Mouse (Mus musculus) heart, embryonic 16.5 days (tissue): Measurements from ENCODE around the gene Trim47. TPM values are rescaled to one million over a fixed set of nuclear protein-coding genes. Genes with fewer than 3 reads are reported as not detected.
"Not testable (repeated sequence)": the region's sequence is repeated elsewhere in the genome, so short reads cannot be mapped to it uniquely, and the experiment has no call there.

ENCODE experiments used
- ATAC-seq: fragments of 200-750 bp; cut with Nextera tagmentation; replicated peaks from 2 replicates; pipeline ENCODE4 v1.8.0; 2017; ENCODE audit warnings: moderate number of reproducible peaks; ENCODE audit not compliant: insufficient read depth, low FRiP score; ENCODE audit errors: extremely low read depth
- H3K27ac ChIP-seq: fragments of 300-500 bp; sonication (generic); 2 replicates; pipeline ENCODE4 v1.5.1; 2014; ENCODE audit warnings: mild to moderate bottlenecking, low read length, control low read depth, moderate library complexity
- H3K27me3 ChIP-seq: fragments of 300-500 bp; sonication (generic); 2 replicates; pipeline ENCODE4 v1.6.1; 2014; ENCODE audit warnings: low read length, mixed read lengths; ENCODE audit not compliant: control insufficient read depth, insufficient read depth
- H3K36me3 ChIP-seq: fragments of 300-500 bp; sonication (generic); 2 replicates; pipeline ENCODE4 v1.6.1; 2014; ENCODE audit not compliant: control insufficient read depth, insufficient read depth
- H3K4me1 ChIP-seq: fragments of 300-500 bp; sonication (generic); 2 replicates; pipeline ENCODE4 v1.6.1; 2014; ENCODE audit warnings: low read length, mixed read lengths; ENCODE audit not compliant: control insufficient read depth, insufficient read depth
- H3K4me2 ChIP-seq: fragments of 300-500 bp; sonication (generic); 2 replicates; pipeline ENCODE4 v1.6.1; 2014; ENCODE audit warnings: low read depth, mild to moderate bottlenecking, control low read depth, low read length
- H3K4me3 ChIP-seq: fragments of 300-500 bp; sonication (generic); 2 replicates; pipeline ENCODE4 v1.5.1; 2014; ENCODE audit warnings: mild to moderate bottlenecking, control low read depth, low read length
- H3K9ac ChIP-seq: fragments of 300-500 bp; sonication (generic); 2 replicates; pipeline ENCODE4 v1.6.1; 2014; ENCODE audit warnings: low read length, control low read depth
- H3K9me3 ChIP-seq: fragments of 300-500 bp; sonication (generic); replicated peaks from 2 replicates; pipeline ENCODE4 v1.6.1; 2016; ENCODE audit warnings: low read length; ENCODE audit not compliant: control insufficient read depth
- WGBS: fragments of 180-500 bp; shearing (Covaris S2); extraction: QIAGEN DNeasy Blood & Tissue Kit; methylation state at CpG from one replicate; pipeline ENCODE4 v1.1.7; 2014; 5-methylcytosine and 5-hydroxymethylcytosine counted together
- polyA plus RNA-seq: library from polyadenylated mRNA; unstranded; fragments of >200 nt; fragmentation: Nextera tagmentation; extraction: Ambion mirVana; gene quantifications from 2 replicates; pipeline ENCODE4 v1.2.1, GENCODE M21; 2015

The Trim47 gene
- polyA plus RNA-seq, 1 experiment from 2014 or later: 79.8 TPM

- Histone ChIP-seq H3K27ac (peak overlapping the region; percentile 98), H3K4me1 (peaks cover 55% of the 10 kb centered on the region), H3K4me2 (no peak overlapping the region), H3K4me3 (no peak overlapping the region), H3K9ac (peak overlapping the region; percentile 36; the same call in 1 of the 2 replicates), H3K27me3 (no peaks in the 10 kb centered on the region), H3K36me3 (no peaks in the 10 kb centered on the region), H3K9me3 (peaks cover 4% of the 10 kb centered on the region)
- ATAC-seq: no peak
- 63% methylated on average over 14 of the region's 14 CpGs for WGBS
Observed at GRCm38 (mm10) chr11:116098711-116099460, 28.1 kb downstream of the Trim47 start.

GRCm38 (mm10) chr11:116096213-116097108, 30.5 kb downstream of the Trim47 start:
- no peak overlapping the region for H3K4me2 ChIP-seq
- H3K4me1 ChIP-seq: peaks cover 39% of the 10 kb centered on the region
- H3K27me3 ChIP-seq: no peaks in the 10 kb centered on the region
- H3K27ac ChIP-seq: no peak overlapping the region
- no peak overlapping the region for H3K9ac ChIP-seq
- peaks cover 4% of the 10 kb centered on the region for H3K9me3 ChIP-seq
- H3K4me3 ChIP-seq: no peak overlapping the region
- 80% methylated on average over 5 of the region's 5 CpGs for WGBS
- no peaks in the 10 kb centered on the region for H3K36me3 ChIP-seq
- ATAC-seq: no peak

DNA sequence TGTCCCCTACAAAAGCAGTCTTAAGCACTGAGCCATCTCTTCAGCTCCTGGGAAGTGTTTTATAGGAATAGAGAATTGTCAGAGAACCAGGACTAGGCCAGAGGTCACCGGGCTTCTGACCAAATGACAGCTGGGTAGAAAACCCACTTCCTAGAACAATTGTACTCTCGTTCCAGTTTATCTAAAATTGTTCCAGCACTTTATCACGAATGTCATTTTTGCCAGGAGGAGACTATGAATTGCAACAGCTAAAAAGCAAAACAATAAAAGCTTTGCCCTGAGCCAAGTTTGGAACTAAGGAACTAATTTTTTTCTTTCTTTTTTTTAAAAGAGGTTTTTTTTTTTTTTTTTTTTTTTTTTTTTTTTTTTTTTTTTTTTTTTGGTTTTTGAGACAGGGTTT, 31.4 kb downstream of the Trim47 start:
- Histone ChIP-seq H3K36me3 (no peaks in the 10 kb centered on the region), H3K9ac (no peak overlapping the region), H3K4me3 (no peak overlapping the region), H3K9me3 (peaks cover 4% of the 10 kb centered on the region), H3K4me1 (peaks cover 30% of the 10 kb centered on the region), H3K27me3 (no peaks in the 10 kb centered on the region), H3K4me2 (no peak overlapping the region), H3K27ac (peak overlapping the region; percentile 58)
- 46% methylated on average over 3 of the region's 3 CpGs for WGBS
- ATAC-seq: no peak

GRCm38 (mm10) chr11:116093771-116094565, 33.0 kb downstream of the Trim47 start:
- Histone ChIP-seq H3K9me3 (peaks cover 4% of the 10 kb centered on the region), H3K4me1 (peaks cover 14% of the 10 kb centered on the region), H3K9ac (no peak overlapping the region), H3K36me3 (no peaks in the 10 kb centered on the region), H3K4me3 (no peak overlapping the region), H3K27ac (peak overlapping the region; percentile 86), H3K27me3 (no peaks in the 10 kb centered on the region), H3K4me2 (no peak overlapping the region; the same call in 1 of the 2 replicates)
- peak; percentile 56 for ATAC-seq
- WGBS: 29% methylated on average over 16 of the region's 16 CpGs

GRCm38 (mm10) chr11:116092959-116093358, 34.1 kb downstream of the Trim47 start:
- H3K36me3 ChIP-seq, H3K4me3 ChIP-seq, H3K27ac ChIP-seq, H3K4me2 ChIP-seq, H3K9ac ChIP-seq, H3K9me3 ChIP-seq, ATAC-seq, H3K27me3 ChIP-seq: not testable (repeated sequence)
- 90% methylated on average over 6 of the region's 6 CpGs for WGBS
- peaks cover 15% of the 10 kb centered on the region for H3K4me1 ChIP-seq

DNA sequence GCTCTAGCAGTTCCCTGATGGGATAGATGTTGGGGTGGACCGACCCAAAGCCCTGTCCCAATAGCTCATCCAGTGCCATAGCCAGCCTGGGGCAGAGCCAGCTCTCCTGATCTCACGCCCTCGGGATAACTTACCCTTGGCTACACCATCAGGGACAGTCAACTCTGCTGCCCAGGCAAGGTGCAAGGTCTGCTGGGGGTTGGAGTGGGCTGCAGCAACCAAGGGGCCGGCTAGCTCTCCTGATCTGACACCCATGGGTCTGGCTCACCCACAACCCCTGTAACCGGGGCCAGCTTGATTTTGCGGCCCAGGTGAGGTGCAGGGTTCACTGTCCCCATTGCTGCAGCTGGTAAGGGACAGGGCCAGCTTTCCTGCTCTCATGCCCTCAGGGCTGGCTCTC, 35.4 kb downstream of the Trim47 start:
- Histone ChIP-seq H3K27ac (no peak overlapping the region), H3K4me3 (no peak overlapping the region)
- WGBS: 86% methylated on average over 6 of the region's 6 CpGs

GRCm38 (mm10) chr11:116089545-116089944, 37.5 kb downstream of the Trim47 start:
- no peaks in the 10 kb centered on the region for H3K9me3 ChIP-seq
- H3K4me1 ChIP-seq: peaks cover 27% of the 10 kb centered on the region
- H3K36me3 ChIP-seq: no peaks in the 10 kb centered on the region
- H3K27ac ChIP-seq: no peak overlapping the region
- H3K4me2 ChIP-seq: no peak overlapping the region
- no peak overlapping the region for H3K9ac ChIP-seq
- no peak overlapping the region for H3K4me3 ChIP-seq
- 92% methylated on average over 6 of the region's 6 CpGs for WGBS
- ATAC-seq: no peak
- H3K27me3 ChIP-seq: no peaks in the 10 kb centered on the region

More for the DNA sequence above, 35.4 kb downstream of the Trim47 start:
- Histone ChIP-seq H3K9ac (no peak overlapping the region), H3K36me3 (no peaks in the 10 kb centered on the region), H3K4me2 (no peak overlapping the region), H3K27me3 (no peaks in the 10 kb centered on the region), H3K4me1 (peaks cover 19% of the 10 kb centered on the region), H3K9me3 (peaks cover 2% of the 10 kb centered on the region)
- ATAC-seq: no peak

GRCm38 (mm10) chr11:116088741-116089394, 38.1 kb downstream of the Trim47 start:
- Histone ChIP-seq H3K27ac (no peak overlapping the region), H3K36me3 (peaks cover under 1% of the 10 kb centered on the region), H3K4me3 (no peak overlapping the region), H3K9me3 (no peaks in the 10 kb centered on the region), H3K9ac (no peak overlapping the region), H3K4me1 (peaks cover 24% of the 10 kb centered on the region), H3K4me2 (no peak overlapping the region), H3K27me3 (no peaks in the 10 kb centered on the region)
- no peak for ATAC-seq
- WGBS: 61% methylated on average over 11 of the region's 11 CpGs
